Mouse (Mus musculus): ENCODE measurements around the gene Zmiz1.

GRCm38 (mm10) chr14:25484049-25484448, 25.1 kb downstream of the Zmiz1 start:
- no peak for TF ChIP-seq GATA1 (IDR thresholded peaks at IDR 0.05; ENCODE audit: borderline replicate concordance, low read length)
- TF ChIP-seq FLI1 (IDR thresholded peaks at IDR 0.05; ENCODE audit: low read length): no peak
